Mouse (Mus musculus) right cerebral cortex, postnatal 36 days (tissue): ENCODE measurements around the gene Myo5a.

ENCODE experiments used
- DNase-seq, 2 experiments: peaks; one replicate each; pipeline ENCODE4 v3.0.0; 2022; ENCODE audit warnings: low spot score in 2 of 2, mixed read lengths in 1 of 2

Myo5a gene

DNA sequence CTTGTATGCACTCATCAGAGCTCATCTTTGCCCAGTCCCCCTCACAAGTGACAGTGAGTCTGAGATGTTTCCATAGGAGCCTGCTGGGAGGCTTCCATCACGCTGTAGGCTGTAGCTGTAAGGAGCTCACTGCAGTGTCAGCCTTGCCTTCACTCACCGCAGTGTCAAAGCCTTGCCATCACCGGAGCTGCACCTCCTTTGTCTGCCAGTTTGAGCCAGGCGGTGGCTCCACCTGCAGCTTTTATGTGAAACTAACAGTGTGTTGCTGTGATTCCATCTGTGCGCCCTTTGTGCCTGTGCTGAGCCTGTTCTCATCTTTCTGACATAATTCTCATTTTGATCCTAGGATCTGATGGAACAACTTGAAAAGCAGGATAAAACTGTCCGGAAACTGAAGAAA, 126.5 kb downstream of the Myo5a start:
- DNase-seq = no peak

DNA sequence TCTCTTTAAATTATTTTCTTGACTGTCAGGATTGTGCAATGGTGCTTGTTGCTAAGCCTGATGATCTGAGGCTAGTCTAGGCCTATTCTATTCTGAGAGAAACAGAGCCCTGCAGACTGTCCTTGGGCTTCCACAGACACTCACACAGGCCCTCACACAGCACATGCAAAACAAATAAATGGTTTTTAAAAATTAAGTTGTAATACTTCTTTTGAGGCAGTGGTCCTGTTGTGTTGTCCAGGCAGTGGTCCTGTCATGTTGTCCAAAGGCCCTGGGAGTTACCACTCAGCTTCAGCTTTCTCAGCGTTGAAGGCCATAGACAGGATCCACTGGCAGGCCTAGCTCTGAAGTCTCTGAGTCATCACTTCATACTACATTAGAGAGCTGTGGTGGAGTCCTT, 130.7 kb downstream of the Myo5a start:
- no peak for DNase-seq

DNA sequence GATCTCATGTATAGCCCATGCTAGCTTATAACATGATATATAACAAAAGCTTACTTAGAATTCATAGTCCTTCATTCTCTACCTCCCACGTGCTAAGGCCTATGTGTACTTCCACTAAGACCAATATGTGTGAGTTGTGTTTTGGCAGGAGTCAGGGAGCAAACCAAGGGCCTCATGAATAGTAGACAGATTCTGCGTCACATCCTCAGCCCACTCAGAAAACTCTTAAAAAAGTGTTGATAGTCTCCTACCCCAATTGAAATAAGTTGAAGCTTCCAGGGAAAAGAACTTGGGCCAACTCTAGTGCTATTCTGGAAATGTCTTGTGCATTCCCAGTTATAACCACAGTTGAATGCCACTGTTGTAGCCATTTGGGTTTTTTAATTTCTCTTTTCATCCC, 131.2 kb downstream of the Myo5a start:
- no peak for DNase-seq

DNA sequence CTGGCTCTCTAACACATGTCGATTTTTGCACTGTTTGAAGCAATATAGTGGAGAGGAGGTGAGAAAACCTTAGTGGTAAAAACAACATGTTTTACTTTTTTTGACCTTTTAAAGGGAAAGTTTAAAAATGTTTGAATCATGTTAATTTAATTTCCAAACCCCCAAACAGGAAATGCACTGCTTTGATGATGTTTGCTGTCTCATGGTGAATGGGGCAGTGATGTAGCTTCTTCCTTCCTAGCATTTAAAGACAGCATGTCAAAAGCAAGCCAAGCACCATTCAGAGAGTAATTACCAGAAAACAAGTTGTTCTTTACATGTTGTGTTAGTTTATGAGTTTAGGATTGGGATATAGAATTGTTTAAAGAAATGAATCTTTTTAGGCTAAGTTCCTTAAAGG, 138.4 kb downstream of the Myo5a start:
- DNase-seq = no peak

DNA sequence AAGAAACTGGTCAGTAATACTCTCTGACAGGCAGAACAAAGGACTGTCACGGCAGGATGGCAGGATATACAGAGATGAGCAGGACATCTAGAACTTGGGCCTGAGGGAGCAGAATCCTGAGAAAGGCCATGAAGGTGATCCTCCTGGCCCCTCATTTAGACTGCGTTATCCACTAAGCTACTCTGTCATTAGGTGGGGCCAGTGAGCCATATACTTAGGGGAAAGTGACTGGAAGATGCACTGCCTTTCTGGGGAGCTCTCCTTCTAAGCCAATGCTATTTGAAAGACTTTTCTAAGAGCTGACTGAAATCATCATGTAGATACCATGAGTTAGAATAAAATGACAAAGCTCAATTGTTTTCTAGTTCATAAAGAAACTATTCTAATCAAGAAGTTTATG, 139.5 kb downstream of the Myo5a start:
- no peak for DNase-seq

DNA sequence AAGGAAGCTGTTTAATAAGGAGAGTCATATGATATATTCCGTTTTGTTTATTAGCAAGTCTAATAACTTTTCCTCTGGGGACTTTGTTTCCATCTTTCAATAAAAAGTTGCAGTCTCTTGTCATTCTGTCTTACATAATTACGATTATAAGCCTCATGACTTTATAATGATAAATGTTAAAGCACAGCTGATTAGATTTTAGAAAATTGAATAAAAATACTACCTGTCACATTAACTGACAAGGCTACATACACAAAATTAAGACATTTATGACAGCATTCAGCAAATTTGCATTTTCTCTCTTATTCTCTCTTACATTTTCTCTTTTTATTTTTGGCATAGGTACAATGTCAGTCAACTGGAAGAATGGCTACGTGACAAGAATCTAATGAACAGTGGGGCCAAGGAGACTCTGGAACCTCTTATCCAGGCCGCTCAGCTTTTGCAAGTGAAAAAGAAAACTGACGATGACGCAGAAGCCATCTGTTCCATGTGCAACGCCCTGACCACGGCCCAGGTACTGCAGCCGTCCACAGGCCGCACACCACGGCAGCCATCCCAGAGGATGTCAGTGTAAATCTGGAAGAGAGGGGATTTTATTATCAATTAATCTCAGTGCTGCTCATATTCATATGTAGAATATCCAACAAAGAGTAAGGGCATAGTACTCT, 144.1 kb downstream of the Myo5a start:
- no peak for DNase-seq

DNA sequence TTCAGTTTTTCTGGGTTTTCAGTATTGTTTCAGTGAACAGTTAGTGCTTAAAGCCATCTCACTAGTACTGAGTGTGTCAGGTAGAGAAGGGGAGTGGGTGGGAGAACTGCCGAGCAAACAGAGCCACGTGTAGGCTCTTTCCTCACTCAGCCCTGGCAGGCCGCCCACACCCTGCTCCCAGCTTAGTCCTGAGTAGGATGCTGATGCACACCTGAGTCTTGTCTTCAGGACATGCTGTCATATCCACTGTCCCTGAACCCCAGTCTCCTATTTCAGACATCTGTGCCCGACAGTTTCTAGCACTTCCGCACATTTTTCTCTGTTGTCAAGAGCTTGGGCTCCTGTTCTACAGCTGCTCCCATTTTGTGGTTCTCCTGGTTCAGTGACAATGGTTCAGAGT, 149.1 kb downstream of the Myo5a start:
- DNase-seq = peak; percentile 67 to 75

DNA sequence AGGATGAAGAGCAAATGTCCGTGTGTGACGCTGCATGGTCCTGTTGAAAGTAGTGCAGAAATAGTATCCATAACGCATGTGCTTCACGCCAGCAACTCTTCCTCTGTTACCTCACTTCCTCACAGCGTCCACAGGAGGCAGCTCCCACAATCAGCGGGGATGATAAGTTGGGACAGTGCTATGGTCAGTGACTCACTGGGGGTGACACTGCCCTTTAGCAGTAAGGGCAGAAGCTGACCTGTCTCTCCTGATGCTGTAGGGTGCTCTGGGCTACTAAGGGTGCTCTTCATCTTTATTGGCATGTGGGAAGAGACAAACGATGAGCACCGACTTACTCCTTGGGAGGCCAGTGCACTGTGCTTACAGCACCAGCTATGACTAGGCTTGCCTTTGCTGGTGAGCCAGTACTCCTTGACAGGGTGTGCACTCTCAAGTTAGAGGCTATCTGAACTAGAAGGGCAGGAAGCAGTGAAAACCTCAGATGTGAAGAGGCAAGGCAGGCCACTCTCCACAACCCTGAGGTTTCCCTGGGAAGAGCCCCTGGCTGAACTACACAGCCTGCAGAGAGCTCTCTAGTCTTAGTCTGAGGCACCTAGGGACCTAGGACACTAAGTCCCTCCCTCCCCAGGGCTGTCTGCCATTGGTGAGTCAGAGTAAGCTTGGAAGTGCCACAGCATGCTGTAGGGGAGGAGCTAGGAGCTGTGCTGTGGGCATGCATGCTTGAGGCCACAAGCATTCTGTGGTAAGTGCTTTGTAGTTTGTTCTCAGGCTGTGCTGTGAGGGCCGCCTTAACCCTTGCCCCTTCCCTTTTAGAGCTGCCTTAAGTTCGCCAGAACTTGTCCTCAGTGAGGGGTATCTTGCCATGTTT, 150.8 kb downstream of the Myo5a start:
- DNase-seq = no peak

DNA sequence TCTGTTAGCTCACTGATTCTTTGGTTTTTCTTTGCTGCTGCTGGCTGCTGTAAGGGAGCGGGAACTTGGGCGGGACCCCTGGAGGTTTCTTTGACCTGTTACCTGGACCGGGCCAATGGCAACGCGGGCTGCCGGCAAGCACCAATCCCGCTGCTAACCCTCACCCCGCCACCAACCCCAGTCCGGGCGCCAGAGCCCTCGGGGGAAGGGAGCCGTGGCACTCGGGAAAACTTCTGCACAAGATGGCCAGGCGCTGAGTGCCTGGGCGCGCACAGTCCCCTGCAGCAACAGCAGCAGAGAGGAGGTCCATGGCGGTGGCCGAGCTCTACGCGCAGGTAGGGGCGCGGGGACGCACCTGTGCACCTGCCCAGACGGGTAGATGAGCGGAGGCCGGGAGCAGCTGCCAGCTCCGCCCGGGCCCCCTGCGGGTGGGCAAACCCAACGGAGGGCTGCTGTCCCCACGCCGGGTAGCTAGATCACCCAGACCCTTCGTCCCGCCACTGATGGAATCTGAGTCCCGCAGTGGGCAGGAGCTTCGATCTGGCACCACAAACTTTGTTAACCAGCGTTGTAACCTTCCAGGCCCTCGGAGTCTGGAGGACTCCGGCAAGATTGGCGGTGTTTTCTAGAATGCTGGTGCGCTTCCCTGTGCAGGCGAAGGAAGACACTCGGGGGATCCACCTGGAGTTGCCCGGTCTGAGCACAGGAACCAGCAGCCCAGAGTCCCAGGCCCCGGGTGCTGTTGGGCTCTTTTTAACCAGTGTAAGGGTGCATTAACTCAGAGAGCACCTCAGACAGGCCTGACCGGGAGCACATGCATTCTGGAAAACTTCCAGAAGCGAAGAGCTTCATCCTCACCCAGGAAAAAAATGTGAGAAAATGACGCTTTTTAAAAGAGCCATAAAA, 161.3 kb downstream of the Myo5a start, which contains the start of gene Myo5c:
Myo5c (plus strand) TSS at position 180 of the 906 bp plus-strand sequence.
- DNase-seq = no peak

DNA sequence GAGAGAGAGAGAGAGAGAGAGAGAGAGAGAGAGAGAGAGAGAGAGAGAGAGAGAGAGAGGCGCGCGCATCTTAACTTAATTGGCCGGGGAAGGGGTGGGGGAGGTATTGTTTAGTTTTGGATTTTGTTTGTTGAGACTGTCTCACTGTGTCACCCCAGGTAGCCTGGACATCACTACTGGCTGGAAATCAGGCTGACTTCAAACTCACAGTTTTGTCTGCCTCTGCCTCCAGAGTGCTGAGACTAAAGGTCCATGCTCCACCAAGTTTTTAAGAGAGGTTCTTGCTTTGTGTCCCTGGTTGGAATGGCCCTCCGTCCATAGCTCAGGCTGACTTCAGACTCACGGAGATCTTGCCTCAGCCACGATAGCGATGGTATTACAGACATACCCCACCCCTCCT, 162.0 kb downstream of the Myo5a start:
- DNase-seq = no peak

DNA sequence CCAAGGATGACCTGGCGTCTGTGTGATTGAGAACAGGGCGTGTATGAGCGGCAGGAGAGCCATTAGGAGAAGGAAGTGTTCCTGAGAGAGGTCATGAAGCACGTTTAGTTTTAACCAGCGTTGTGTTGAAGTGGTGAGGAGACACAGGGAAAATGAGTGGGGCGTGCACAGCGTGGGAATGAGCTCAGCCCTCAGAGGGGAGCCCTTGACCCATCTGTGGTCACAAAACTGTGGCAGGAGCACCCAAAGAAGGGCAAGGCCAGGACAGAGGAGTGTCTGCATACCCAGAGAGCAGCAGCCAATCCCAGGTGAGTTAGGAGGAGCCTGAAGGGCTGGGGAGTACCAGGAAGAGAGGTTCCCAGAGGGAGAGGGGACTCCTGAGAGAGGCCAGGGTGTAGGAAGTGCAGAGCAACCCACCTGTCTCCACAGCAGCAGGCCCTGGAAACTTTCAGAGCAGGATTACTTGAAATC, 163.5 kb downstream of the Myo5a start:
- no peak for DNase-seq

DNA sequence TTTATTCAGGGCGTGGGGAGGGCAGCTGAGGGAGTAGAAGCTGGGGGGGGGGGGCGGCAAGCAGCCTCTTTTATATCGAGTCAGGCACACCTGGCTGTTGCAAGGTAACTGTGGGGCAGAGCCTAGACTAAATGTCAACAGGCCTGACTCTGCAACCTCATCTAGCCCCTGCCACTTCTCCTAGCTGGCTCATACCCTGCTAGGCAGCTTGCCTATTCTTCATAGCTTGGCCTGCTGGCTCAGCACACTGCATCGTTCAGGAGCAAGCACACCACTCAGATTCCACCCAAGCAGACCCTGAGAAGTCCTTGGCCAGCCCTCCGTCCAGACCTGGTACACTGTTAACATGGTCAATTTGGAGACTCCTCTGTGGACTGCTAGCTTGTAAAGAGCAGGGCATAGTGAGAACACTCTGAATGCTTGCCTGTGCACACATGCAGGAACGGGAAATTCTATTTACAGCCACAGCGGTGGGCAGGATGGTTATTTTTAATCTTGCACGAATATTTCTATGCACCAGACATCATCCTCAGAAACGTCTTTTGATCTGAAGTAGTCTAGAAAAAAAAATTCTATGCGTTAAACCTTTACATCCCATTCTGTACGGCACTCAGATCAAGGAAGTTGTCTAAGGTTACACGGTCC, 164.3 kb downstream of the Myo5a start:
- peak in 1 of 2 experiments; percentile 76 for DNase-seq

DNA sequence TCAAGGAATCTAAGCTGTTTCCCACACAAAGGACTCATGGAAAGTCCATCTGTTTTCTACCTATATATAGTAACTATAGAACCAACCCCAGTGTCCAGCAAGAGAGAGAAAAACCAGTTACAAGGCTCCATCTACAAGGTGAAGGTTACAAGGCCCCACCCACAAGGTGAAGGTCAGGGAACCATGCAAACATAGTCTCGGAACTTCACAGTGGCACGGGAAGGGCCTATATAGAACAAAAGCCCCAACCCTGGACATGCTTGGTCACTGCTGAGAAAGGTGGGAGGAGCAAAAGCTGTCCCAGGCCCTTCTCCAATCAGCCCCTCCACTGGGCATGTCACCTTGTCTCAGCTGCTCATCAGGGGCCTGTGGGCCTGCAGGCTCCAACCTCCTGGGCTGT, 164.9 kb downstream of the Myo5a start:
- no peak for DNase-seq

DNA sequence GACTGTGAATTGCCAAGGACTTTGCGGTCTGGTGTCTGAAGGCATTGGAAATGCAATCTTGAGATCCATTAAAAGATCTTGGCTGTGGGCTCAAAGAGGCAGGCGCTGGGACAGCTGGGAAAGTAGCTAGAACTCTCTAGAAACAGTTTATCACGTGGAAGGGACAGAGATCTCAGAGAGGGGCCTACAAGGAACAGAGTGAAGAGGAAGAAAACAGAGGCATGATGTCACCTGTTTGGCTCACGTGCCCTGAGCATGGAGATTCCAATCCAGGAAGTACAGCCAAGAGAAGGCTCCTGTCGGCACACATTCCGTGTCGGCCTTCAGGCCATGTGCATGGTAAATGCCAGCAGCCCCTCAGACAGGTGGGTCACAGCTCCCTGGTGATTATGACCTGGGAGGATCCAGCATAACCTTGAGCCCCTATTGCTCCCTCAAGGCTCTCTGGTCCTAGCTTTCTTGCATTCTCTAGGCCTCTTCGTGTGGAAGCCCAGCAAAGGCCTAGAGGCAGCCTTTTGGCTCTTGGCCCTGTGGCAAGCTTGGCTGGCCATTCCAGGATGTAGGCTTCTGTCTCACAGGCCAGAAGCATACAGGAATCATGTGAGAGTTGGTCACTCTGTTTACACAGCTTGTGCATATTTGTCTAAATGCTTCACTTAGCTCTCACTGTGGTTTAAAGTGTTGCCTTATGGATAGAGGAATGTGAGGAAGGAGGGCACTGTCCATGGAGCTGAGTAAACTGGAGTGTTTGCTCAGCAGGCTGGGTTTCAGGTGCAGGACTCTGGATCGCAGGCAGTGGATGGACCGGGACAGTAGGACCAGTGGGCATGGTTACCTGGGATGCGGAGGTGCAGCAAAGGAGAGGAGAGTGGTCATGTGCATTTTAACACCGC, 165.8 kb downstream of the Myo5a start:
- no peak for DNase-seq

DNA sequence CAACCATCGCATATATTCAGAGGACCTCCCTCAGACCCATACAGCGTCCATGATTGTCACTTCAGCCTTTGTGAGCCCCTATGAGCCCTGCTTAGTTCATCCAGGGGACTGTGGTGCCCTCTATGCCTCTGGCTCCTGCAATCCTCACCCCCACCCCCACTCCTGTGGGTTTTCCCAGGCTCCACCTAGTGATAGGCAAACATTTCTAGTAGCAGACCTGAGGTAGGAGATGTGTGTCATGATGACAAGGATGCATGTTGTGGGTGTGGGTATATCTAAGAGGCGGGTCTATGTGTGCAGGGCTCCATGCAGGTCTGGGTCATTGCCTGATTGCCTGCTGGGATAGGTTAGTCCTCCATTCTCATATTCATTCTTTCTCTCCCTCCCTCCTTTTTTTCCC, 167.4 kb downstream of the Myo5a start:
- DNase-seq = no peak

DNA sequence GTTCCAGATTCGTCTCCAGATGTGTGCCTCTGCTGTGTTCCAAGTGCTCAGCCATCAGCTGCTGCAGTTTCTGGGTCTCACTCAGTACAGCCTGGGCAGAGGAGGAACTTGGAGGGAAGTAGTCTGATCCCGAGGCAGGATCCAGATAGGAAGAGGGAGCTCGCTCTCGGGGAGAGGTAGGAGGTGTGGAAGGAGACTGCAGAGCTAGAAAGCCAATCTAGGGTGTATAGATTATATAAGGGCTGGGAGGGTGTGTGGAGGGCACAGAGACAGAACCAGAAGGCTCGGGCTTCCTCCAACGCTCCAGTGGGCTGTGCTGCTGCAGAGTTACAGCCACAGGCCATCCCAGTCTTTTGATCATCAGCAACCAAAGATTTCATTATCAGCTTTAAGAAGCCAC, 172.2 kb downstream of the Myo5a start:
- DNase-seq = peak in 1 of 2 experiments; percentile 79

DNA sequence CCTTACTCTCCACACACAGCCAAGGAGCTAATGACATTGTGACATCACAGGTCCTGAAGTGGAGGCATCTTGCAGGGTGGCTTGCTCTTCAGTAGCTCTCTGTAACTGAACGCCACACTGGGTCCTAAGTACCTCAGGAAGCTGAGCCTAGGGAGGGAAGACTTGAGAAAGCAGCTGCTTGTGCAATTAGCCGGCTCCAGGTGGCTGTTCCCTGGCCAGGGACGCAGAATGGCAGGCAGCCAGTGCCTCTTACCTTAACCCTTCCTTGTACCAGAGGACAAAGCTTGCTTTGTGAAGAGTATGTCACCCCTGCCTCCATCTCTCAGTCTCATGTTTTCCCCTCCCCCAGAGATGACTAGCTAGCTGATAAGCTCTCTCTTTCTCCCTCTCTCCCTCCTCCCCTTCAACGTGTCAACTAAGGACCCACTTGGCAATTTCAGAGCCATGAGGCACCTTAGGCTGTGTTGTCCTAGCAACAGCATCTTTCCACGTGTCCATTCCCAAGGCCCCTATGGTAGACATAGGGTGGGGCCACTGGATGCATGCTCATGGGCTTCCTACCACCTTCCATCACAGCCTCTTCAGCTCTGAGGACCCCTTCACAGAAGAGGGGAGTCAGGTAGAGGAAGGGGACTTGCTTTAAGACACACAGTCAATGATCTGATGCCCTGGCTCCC, 173.1 kb downstream of the Myo5a start:
- no peak for DNase-seq

DNA sequence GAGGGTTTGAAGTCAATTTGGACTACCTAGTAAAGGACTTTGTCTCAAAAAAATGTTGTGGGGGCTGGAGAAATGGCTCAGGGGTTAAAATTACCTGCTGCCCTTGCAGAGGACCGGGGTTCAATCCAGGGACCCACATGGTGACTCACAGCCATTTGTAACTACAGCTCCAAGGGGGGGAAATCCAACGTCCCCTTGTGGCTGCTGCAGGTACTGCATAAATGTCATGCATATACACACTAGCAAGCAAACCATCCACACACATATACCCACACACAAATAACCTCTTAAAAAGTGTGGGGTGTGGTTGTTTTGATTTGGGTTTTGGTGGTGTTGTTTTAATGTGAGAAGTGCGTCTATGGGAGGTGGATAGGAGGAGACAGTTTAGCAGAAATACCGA, 173.7 kb downstream of the Myo5a start:
- no peak for DNase-seq

DNA sequence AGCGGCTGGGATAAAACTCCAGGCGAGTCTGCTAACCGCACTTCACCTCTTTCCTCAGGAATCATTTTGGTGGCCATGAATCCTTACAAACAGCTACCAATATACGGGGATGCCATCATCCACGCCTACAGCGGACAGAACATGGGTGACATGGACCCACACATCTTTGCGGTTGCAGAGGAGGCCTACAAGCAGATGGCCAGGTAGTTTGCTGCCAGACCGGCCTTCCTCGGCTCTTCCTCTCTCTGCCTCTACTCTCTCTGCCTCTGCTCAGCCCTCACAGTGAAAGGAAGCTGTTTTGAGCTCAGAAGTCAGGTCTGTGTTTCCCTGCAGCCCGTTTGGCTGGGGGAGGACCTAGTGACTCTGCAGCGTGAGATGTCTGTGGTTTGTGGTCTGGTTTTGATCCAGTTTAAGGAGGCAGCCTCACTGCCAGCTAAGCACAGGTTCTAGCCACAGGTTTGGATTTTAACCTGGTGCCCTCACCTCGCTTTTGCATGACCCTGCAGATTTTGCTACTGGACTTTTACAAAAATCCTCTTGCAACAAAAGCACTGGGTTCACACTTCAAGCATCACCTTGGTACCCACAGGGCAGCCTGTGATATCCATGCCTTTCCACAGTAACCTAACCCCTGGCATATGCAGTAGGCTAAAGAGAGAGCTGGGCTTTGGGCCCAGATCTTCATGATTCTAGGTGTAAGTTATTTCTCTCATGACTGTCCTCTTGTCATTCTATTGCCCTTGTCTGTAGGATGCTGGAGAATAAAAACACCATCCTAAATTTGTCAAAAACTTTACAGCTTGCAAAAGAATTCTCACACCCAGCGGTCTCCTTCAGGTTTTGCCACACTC, 175.5 kb downstream of the Myo5a start:
- DNase-seq = no peak
